Mouse (Mus musculus): ENCODE measurements around the gene Ntf3. TPM values are rescaled to one million over a fixed set of nuclear protein-coding genes. Genes with fewer than 3 reads are reported as not detected.
A peak's percentile ranks its signal among the peaks of the same experiment; 100 is the strongest.

The Ntf3 gene
- total RNA-seq (2014; rRNA removed) (13.8 and 14.4 TPM in 2 replicates), polyA plus RNA-seq (2015; fragmentation: Nextera tagmentation; extraction: Ambion mirVana) (14.1 and 15.9 TPM in 2 replicates)

DNA sequence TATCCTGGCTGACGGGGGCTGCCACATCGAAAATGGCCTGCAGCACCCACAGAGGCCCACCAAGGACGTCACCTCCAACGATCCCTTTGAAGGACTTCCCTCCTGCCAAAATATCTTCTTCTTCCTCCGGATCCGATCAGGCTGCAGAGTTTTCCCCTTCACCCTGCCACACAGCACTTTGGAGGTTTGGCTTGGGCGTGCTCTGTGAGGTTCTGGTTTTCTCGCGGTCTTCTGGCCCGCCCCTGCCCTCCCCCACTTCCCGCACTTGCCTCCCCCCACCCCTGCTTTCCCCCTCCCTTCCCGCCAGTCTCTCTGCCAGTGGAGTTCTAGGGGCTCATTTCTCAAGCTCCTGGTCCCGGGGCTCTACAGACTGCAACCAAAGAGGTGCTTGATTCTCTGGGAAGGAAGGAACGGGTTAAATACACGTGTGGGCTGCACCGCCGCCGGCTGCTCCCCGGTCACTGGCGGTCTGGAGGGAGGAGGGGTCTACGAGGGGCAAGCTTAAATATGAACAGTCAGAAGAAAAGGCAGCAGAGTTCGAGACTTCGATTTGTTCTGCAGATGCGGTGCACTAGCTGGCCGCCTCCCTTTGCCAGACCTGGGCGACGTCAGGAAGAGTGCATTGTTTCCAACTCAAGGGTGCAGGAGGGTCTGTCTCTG lies at the start of gene Ntf3:
Gene Ntf3, minus strand, starts transcription at position 363 of the 660 bp plus-strand sequence.
- ATAC-seq (no peak), DNase-seq (no peak)
- 3% methylated on average over 27 of the region's 27 CpGs for WGBS
- Histone ChIP-seq H3K9me3 (ENCODE audit: low read length) (no peaks in the 10 kb centered on the region), H3K36me3 (ENCODE audit: insufficient read depth) (no peaks in the 10 kb centered on the region), H3K4me1 (ENCODE audit: insufficient read depth) (peaks cover 15% of the 10 kb centered on the region), H3K4me3 (ENCODE audit: low read depth, low read length) (peak within 1 kb of the TSS; percentile 9), H3K27me3 (ENCODE audit: insufficient read depth, low read length) (peaks cover 49% of the 10 kb centered on the region), H3K9ac (no peak within 1 kb of the TSS), H3K4me2 (ENCODE audit: low read depth) (peak within 1 kb of the TSS; percentile 65), H3K27ac (ENCODE audit: low read depth, low read length) (no peak within 1 kb of the TSS)
- TF ChIP-seq CTCF (IDR thresholded peaks at IDR 0.05; ENCODE audit: low read depth): no peak

DNA sequence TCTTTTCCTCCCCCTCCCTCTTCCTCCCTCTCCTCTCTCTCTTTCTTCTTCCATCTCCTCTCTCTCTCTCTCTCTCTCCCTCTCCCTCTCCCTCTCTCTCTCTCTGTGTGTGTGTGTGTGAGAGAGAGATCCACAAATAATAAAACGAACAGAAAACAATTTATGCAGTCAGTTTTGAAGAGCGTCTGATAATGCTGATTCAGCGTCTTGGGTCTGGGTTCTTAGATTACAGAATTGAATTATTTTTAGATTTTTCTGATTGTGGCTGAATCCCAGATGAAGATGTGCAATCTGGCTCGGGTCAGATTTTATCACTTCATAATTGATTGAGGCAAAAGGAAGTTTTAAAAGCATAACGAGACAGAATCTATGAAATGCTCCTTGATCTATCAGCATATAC lies 46.6 kb upstream of the Ntf3 start:
- ATAC-seq (no peak; the same call in 1 of the 2 replicates), DNase-seq (no peak)
- H3K4me1 ChIP-seq (ENCODE audit: insufficient read depth): no peaks in the 10 kb centered on the region
- no peak overlapping the region for H3K27ac ChIP-seq (ENCODE audit: low read depth, low read length)
- TF ChIP-seq CTCF (IDR thresholded peaks at IDR 0.05; ENCODE audit: low read depth): no peak
- H3K4me2 ChIP-seq (ENCODE audit: low read depth): no peak overlapping the region
- 67% methylated on average over 5 of the region's 5 CpGs for WGBS
- H3K9ac ChIP-seq: no peak overlapping the region
- no peaks in the 10 kb centered on the region for H3K9me3 ChIP-seq (ENCODE audit: low read length)
- H3K4me3 ChIP-seq (ENCODE audit: low read depth, low read length): no peak overlapping the region
- H3K27me3 ChIP-seq (ENCODE audit: insufficient read depth, low read length): no peaks in the 10 kb centered on the region
- H3K36me3 ChIP-seq (ENCODE audit: insufficient read depth): no peaks in the 10 kb centered on the region

DNA sequence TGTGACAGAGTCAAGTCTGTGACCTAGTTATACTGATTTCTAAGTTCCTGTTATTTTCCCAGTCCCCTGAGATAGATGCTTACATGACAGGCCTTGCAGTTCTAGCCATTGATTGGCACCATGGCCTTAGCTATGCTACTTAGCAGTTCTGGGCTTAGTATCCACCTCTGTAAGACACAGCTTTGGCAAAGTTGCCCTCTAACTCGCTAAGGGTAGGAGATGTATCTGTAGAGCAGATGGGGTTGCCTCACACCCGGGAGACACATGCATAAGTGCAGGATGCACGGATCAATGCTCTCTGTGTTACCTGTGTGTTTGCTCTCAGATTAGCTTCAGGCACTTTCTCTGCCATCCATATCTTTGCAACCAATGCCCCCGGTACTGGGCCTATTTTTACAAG lies 36.7 kb upstream of the Ntf3 start:
- Histone ChIP-seq H3K27me3 (ENCODE audit: insufficient read depth, low read length) (no peaks in the 10 kb centered on the region), H3K4me2 (ENCODE audit: low read depth) (no peak overlapping the region), H3K36me3 (ENCODE audit: insufficient read depth) (no peaks in the 10 kb centered on the region), H3K9ac (no peak overlapping the region), H3K4me3 (ENCODE audit: low read depth, low read length) (no peak overlapping the region), H3K9me3 (ENCODE audit: low read length) (no peaks in the 10 kb centered on the region), H3K4me1 (ENCODE audit: insufficient read depth) (no peaks in the 10 kb centered on the region), H3K27ac (ENCODE audit: low read depth, low read length) (no peak overlapping the region)
- DNase-seq: no peak
- no peak for ATAC-seq
- WGBS: 82% methylated on average over 4 of the region's 4 CpGs
- TF ChIP-seq CTCF (IDR thresholded peaks at IDR 0.05; ENCODE audit: low read depth): no peak

DNA sequence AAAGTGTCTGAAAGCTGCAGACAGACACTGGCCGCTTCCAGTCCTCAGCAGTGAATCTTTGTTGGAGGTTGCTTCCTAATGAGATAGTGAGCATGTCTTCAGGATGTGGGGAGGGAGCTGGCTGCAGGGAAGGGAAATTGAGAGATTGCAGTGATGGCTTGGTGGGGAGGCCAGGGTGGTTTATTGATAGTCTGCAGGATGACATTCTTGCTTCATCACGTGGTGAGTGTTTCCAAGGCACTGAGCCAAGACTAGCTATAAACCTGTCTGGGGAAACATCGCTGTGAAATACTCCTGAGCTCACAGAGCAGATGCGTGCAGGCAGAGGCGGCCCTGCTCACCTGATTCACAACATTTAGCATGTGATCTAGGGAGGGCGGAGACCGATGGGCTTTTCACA lies 36.2 kb upstream of the Ntf3 start:
- DNase-seq: no peak

DNA sequence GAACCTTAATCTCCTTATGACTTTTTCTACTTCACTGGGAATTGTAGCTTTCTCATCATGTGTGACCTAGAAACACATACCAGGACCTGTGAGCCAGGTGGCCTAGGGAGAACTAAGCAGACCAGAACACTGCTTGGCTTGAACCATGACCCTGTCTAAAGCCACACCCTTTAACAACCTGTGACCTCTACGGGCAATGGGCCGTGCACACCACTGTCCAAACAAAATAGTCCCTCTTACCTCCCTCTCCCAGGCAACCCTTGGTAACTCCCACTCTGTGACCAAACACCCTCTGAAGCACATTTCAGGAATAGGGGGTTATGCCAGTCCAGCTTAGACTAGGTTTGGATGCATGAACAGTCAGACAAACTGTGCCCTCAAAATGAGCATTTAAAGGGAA lies 35.0 kb upstream of the Ntf3 start:
- H3K27me3 ChIP-seq (ENCODE audit: insufficient read depth, low read length): no peaks in the 10 kb centered on the region
- no peak overlapping the region for H3K4me3 ChIP-seq (ENCODE audit: low read depth, low read length)
- H3K27ac ChIP-seq (ENCODE audit: low read depth, low read length): no peak overlapping the region
- DNase-seq (no peak), ATAC-seq (no peak)
- H3K4me2 ChIP-seq (ENCODE audit: low read depth): no peak overlapping the region
- H3K4me1 ChIP-seq (ENCODE audit: insufficient read depth): no peaks in the 10 kb centered on the region
- 84% methylated on average over 2 of the region's 2 CpGs for WGBS
- no peaks in the 10 kb centered on the region for H3K36me3 ChIP-seq (ENCODE audit: insufficient read depth)
- H3K9ac ChIP-seq: no peak overlapping the region
- TF ChIP-seq CTCF (IDR thresholded peaks at IDR 0.05; ENCODE audit: low read depth): no peak
- H3K9me3 ChIP-seq (ENCODE audit: low read length): no peaks in the 10 kb centered on the region

More for the DNA sequence above, 36.2 kb upstream of the Ntf3 start:
- no peaks in the 10 kb centered on the region for H3K4me1 ChIP-seq (ENCODE audit: insufficient read depth)
- no peak overlapping the region for H3K9ac ChIP-seq
- H3K27me3 ChIP-seq (ENCODE audit: insufficient read depth, low read length): no peaks in the 10 kb centered on the region
- peak; percentile 29; the same call in 1 of the 2 replicates for ATAC-seq
- TF ChIP-seq CTCF (IDR thresholded peaks at IDR 0.05; ENCODE audit: low read depth): no peak
- no peaks in the 10 kb centered on the region for H3K36me3 ChIP-seq (ENCODE audit: insufficient read depth)
- no peak overlapping the region for H3K4me3 ChIP-seq (ENCODE audit: low read depth, low read length)
- H3K9me3 ChIP-seq (ENCODE audit: low read length): no peaks in the 10 kb centered on the region
- no peak overlapping the region for H3K4me2 ChIP-seq (ENCODE audit: low read depth)
- H3K27ac ChIP-seq (ENCODE audit: low read depth, low read length): no peak overlapping the region
- 62% methylated on average over 7 of the region's 7 CpGs for WGBS

DNA sequence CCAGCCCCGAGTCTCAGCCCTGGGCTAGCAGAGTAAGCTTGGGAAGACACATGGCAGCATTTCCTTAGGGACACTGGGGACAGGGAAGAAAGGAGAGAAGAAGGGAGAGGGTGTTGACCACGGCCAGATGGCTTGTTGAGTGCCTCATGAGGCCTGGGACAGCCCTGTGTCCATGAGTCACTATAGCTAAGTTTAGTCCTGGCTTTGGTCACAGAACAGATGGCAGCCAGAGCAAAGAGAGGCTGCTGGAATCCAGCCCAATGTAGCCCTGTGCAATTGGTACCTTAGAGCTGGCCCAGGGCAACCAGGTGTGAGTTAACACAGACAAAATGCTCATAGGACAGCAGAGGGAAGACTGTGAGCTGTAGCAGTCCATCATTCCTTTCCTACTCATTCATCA lies 33.2 kb upstream of the Ntf3 start:
- Histone ChIP-seq H3K4me3 (ENCODE audit: low read depth, low read length) (no peak overlapping the region), H3K27ac (ENCODE audit: low read depth, low read length) (no peak overlapping the region), H3K27me3 (ENCODE audit: insufficient read depth, low read length) (no peaks in the 10 kb centered on the region), H3K4me1 (ENCODE audit: insufficient read depth) (no peaks in the 10 kb centered on the region), H3K4me2 (ENCODE audit: low read depth) (no peak overlapping the region), H3K36me3 (ENCODE audit: insufficient read depth) (no peaks in the 10 kb centered on the region), H3K9ac (no peak overlapping the region), H3K9me3 (ENCODE audit: low read length) (no peaks in the 10 kb centered on the region)
- 79% methylated on average over 2 of the region's 2 CpGs for WGBS
- no peak for ATAC-seq
- no peak for TF ChIP-seq CTCF (IDR thresholded peaks at IDR 0.05; ENCODE audit: low read depth)
- no peak for DNase-seq

DNA sequence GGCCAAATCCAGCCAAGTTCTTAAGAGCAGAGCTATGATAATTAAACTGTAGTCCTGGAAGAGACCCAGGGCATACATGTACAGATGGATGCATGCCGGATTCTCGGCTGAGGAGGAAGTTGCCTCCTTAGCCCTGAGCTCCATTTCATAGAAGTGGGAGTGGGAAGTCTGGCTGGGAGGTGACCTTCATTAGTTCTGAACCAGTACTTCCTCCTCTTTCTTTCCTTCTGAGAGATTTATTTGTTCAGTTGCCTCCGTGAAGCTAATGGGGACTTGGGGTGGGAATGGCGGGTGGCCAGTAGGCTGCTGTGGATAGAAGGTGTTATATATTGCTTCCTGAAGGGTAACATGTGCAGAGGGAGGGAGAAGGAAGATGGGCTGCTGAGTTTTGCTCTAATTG lies 28.1 kb upstream of the Ntf3 start:
- 78% methylated on average over 4 of the region's 4 CpGs for WGBS
- no peak for ATAC-seq
- Histone ChIP-seq H3K27ac (ENCODE audit: low read depth, low read length) (no peak overlapping the region), H3K9ac (no peak overlapping the region), H3K9me3 (ENCODE audit: low read length) (no peaks in the 10 kb centered on the region), H3K36me3 (ENCODE audit: insufficient read depth) (no peaks in the 10 kb centered on the region), H3K27me3 (ENCODE audit: insufficient read depth, low read length) (no peaks in the 10 kb centered on the region), H3K4me1 (ENCODE audit: insufficient read depth) (no peaks in the 10 kb centered on the region), H3K4me3 (ENCODE audit: low read depth, low read length) (no peak overlapping the region), H3K4me2 (ENCODE audit: low read depth) (no peak overlapping the region)
- no peak for TF ChIP-seq CTCF (IDR thresholded peaks at IDR 0.05; ENCODE audit: low read depth)
- no peak for DNase-seq

Data from forebrain, postnatal 0 days (tissue).